Mouse (Mus musculus) spleen, postnatal 10 days (tissue): ENCODE measurements around the gene H2-D1.
"Not testable (repeated sequence)": the region's sequence is repeated elsewhere in the genome, so short reads cannot be mapped to it uniquely, and the experiment has no call there.

Experiments
- DNase-seq, 2 experiments: peaks; one replicate each; pipeline ENCODE4 v3.0.0; 2021 to 2022; ENCODE audit warnings: low spot score in 2 of 2

Gene H2-D1

GRCm38 (mm10) chr17:35303756-35304350 is 41.3 kb downstream of the H2-D1 start:
- no peak for DNase-seq

GRCm38 (mm10) chr17:35304478-35304877 is 41.9 kb downstream of the H2-D1 start:
- DNase-seq, result no peak

GRCm38 (mm10) chr17:35304921-35305320 is 42.4 kb downstream of the H2-D1 start:
- not testable (repeated sequence) for DNase-seq
